Mouse (Mus musculus): ENCODE results near the gene Hddc3. TPM values are rescaled to one million over a fixed set of nuclear protein-coding genes. Genes with fewer than 3 reads are reported as not detected.
"Not testable (repeated sequence)": the region's sequence is repeated elsewhere in the genome, so short reads cannot be mapped to it uniquely, and the experiment has no call there.

The Hddc3 gene
- total RNA-seq, 2 experiments from 2014 or later, result 46.4 to 56.4 TPM

DNA sequence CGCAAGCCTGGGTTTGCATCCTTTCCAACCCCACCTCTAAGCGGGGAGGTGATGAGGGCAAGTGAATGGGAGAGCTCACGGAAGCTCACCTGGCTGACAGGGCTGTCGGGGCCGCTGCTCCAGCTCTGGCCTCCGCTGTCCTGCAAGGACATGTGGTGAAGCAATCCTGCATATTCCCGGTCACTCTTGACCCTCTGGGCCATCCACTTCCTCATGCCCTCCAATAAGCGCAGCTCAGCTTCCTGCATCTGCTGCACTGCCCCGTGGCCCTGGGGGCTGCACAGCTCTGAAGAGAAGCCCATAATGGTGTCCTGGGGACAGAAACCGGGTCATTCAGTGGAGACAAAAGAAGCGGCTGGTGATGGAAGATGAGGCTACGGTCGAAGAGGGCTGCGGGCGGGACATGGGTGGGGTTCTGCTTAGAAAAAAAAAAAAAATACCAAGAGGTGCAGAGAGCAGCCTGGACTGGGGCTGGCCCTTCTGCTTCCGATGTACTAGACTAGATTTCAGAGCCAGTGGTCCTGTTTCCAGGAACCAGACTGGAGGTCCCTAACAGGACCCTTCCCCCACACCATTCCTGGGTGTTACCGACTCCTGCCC is 44.2 kb downstream of the Hddc3 start:
- DNase-seq (ENCODE audit: extremely low spot score in 1 of 2, low spot score in 2 of 2), result no peak
- H3K4me3 ChIP-seq, result peak overlapping the region; percentile 36
- intact Hi-C loops (cut with DNase I), result loop anchor here (5.0 to 10.0 kb wide), 2 partner anchors 335 to 458 kb away; no protein-coding TSS in a partner anchor
- TF ChIP-seq CTCF (IDR thresholded peaks at IDR 0.05), result no peak
- H3K27ac ChIP-seq, result peak overlapping the region; percentile 67; the same call in 1 of the 2 replicates

DNA sequence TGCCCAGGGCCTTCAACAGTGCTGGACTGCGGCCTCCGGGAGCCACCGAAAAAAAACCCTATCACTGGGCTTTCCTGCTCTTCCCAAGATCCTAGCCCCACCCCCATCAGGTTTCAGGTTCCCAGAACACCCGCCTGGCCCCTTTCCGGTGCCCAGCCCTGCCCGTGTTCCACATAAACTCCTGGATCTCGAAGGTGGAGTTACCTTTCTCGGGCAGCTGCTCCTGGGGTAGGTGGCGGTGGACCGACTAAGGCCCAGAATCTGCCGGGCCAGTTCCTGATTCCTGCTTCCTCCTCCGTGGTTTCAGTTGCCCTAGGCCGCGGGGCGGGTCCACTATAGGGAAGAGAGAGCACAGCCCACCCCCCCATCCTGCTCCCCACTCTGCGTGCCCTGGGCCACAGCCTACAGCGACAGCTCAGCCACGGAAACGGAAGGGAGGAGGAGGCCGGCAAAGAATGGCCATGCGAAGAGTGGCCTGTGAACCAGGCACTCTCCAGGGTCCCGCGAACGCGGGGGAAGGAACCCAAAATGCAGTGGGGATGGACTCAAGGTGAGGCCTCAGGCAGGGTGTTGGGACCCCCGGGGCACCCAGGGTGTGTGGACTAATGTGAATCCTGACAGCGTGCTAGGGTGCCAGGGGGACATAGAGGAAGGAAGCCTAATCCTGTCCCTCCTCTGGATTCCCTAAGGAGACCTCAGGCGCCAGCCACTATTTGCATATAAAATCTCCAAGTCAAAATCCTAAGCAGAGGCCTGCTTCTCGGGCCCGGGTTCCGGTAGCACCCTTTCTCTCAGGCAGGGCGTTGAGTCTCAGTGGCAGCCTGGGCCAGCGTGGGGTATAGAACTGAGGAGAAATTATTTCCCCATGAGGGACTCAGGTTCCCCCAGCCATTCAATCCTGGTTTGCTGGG is 45.0 kb downstream of the Hddc3 start, which contains the start of gene Fes:
Gene Fes (minus strand): TSS at position 314 of the 911 bp plus-strand sequence.
- H3K4me3 ChIP-seq, result peak within 1 kb of the TSS; percentile 36

DNA sequence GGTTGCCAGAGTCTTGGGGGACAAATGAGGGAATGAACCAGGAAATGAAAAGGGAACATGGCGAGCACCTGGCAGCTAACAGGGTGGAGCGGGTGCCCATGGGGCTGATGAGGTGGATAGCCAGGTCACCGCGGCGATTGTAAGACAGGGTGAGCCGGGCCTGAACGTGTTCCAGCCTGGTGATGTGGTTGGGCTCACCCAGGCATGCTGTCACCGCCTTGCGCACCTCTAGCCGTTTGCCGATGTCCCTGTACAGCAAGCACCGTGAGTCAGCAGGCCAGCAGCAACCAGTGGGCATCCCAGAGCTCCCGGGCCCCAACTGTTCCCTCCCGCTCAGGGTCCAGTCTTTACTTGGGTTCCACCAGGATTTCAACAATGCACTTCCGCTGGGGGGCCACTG is 49.2 kb downstream of the Hddc3 start:
- no peak for DNase-seq (ENCODE audit: extremely low spot score in 1 of 2, low spot score in 2 of 2)
- intact Hi-C loops (cut with DNase I), result no loop called here
- TF ChIP-seq CTCF (IDR thresholded peaks at IDR 0.05), result no peak
- Histone ChIP-seq H3K27ac (no peak overlapping the region), H3K4me3 (no peak overlapping the region)

More for the DNA sequence above, 45.0 kb downstream of the Hddc3 start, which contains the start of gene Fes:
- intact Hi-C loops (cut with DNase I), result loop anchor here (5.0 to 10.0 kb wide), 2 partner anchors 334 to 457 kb away; no protein-coding TSS in a partner anchor
- peak within 1 kb of the TSS; percentile 67; the same call in 1 of the 2 replicates for H3K27ac ChIP-seq
- no peak for DNase-seq (ENCODE audit: extremely low spot score in 1 of 2, low spot score in 2 of 2)
- no peak for TF ChIP-seq CTCF (IDR thresholded peaks at IDR 0.05)

GRCm38 (mm10) chr7:80394600-80394999 is 51.7 kb downstream of the Hddc3 start:
- Histone ChIP-seq H3K4me3 (no peak overlapping the region), H3K27ac (no peak overlapping the region)
- no peak for TF ChIP-seq CTCF (IDR thresholded peaks at IDR 0.05)
- no peak for DNase-seq (ENCODE audit: extremely low spot score in 1 of 2, low spot score in 2 of 2)
- intact Hi-C loops (cut with DNase I), result no loop called here

DNA sequence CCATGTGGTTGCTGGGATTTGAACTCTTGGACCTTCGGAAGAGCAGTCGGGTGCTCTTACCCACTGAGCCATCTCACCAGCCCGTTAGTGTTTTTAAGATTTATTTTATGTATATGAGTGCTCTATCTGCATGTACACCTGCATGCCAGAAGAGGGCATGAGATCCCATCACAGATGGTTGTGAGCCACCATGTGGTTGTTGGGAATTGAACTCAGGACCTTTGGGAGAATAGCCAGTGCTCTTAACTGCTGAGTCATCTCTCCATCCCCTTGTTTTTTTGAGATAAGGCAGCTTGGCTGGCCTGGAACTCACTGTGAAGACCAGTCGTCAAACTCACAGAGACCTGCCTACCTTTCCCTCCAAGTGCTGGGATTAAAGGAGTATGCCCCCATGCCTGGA is 53.5 kb downstream of the Hddc3 start:
- H3K27ac ChIP-seq; DNase-seq (ENCODE audit: extremely low spot score in 1 of 2, low spot score in 2 of 2); H3K4me3 ChIP-seq: not testable (repeated sequence)
- TF ChIP-seq CTCF (IDR thresholded peaks at IDR 0.05), result peak; percentile 37
- intact Hi-C loops (cut with DNase I), result loop anchor here (5.0 kb wide), 1 partner anchor 141 kb away; the partner anchor contains the start of gene Blm

DNA sequence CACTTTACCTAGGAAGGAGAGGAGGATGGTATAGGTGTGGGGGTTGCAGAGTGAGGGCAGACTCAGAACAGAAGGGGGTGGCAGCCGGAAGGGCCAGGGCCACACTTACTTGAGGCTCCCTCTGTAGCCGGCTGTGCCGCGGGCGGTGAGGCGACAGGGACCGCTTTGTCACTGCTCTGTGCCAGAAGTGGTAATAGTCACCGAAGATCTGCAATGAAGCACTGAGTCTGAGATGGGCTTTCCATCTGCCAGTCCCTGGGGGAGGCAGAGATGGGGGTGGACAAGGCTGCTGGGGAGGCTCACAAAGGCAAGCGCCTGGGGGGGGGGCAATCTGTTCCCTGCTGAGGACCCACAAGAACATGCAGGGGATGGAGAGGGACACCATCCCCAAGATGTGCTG is 55.1 kb downstream of the Hddc3 start:
- no peak overlapping the region for H3K4me3 ChIP-seq
- DNase-seq (ENCODE audit: extremely low spot score in 1 of 2, low spot score in 2 of 2), result peak; percentile 41 to 66
- TF ChIP-seq CTCF (IDR thresholded peaks at IDR 0.05), result no peak
- peak overlapping the region; percentile 74 for H3K27ac ChIP-seq
- intact Hi-C loops (cut with DNase I), result loop anchor here (5.0 kb wide), 1 partner anchor 139 kb away; the partner anchor contains the start of gene Blm

DNA sequence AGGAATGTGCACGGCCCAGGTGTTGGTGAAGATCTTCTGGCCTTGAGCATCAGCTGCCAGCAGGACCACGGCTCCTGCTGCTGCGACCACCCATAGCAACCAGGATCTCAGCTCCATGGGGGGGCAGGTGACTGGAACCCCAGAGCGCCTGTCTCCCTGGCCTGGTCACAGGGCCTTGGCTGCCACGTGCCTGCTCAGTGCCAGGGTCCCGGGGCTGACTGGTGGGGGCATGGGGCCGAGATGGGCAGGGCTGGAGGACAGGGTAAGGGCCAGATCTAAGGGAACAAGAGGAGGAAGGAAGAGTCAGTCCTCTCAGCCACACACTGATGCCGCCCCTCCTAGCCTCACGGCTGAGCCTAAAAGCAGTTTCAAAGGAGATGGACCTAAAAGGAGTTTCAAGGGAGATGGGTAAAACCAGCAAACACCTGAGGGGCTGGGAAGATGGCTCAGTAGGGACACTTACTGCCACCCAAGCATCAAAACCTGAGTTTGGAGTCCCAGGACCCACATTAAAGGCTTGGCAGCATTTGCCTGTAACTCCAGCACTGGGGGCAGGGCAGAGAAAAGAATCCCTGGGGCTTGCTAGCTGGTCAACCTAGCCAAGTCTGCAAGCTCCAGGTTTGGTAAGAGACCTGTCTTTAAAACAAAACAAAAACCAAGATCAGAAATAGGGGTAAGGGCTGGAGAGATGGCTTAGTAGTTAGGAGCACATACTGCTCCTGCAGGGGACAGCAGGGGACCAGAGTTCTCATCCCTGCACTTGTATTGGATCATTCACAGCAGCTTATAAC is 55.9 kb downstream of the Hddc3 start:
- Histone ChIP-seq H3K4me3 (no peak overlapping the region), H3K27ac (peak overlapping the region; percentile 74)
- no peak for DNase-seq (ENCODE audit: extremely low spot score in 1 of 2, low spot score in 2 of 2)
- intact Hi-C loops (cut with DNase I), result loop anchor here (5.0 kb wide), 1 partner anchor 138 kb away; the partner anchor contains the start of gene Blm
- TF ChIP-seq CTCF (IDR thresholded peaks at IDR 0.05), result no peak; the same call in 1 of the 2 replicates

- DNase-seq (ENCODE audit: extremely low spot score in 1 of 2, low spot score in 2 of 2), result no peak
- peak overlapping the region; percentile 40 for H3K27ac ChIP-seq
- TF ChIP-seq CTCF (IDR thresholded peaks at IDR 0.05), result no peak; the same call in 1 of the 2 replicates
- intact Hi-C loops (cut with DNase I), result no loop called here
- H3K4me3 ChIP-seq, result peak overlapping the region; percentile 26; the same call in 1 of the 2 replicates
Measured at GRCm38 (mm10) chr7:80400099-80400498, 57.2 kb downstream of the Hddc3 start.

Other genes with a start within 250 kb of the Hddc3 start
- 10 to 100 TPM; 53.9 to 67.1 TPM for gene Idh2, start 227.7 kb upstream of the Hddc3 start, total RNA-seq (2021)
- 10 to 100 TPM; 19.4 to 20.6 TPM for gene Sema4b, start 156.3 kb upstream of the Hddc3 start, total RNA-seq (2021)
- 10 to 100 TPM; 21.7 to 22.4 TPM for gene Cib1, start 110.3 kb upstream of the Hddc3 start, total RNA-seq (2021)
- gene Gdpgp1, start 110.2 kb upstream of the Hddc3 start, total RNA-seq (2021), result 1 to 10 TPM; 6.1 to 7.5 TPM
- 1 to 10 TPM; 2.0 to 2.8 TPM for gene Ttll13, start 96.7 kb upstream of the Hddc3 start, total RNA-seq (2021)
- 10 to 100 TPM; 40.8 to 45.3 TPM for gene Ngrn, start 81.9 kb upstream of the Hddc3 start, total RNA-seq (2021)
- gene Vps33b, start 73.5 kb upstream of the Hddc3 start, total RNA-seq (2021), result 10 to 100 TPM; 21.5 to 23.2 TPM
- gene Prc1, start 48.7 kb upstream of the Hddc3 start, total RNA-seq (2021), result under 1 TPM; 0.77 to 0.97 TPM
- gene Rccd1, start 18.6 kb upstream of the Hddc3 start, total RNA-seq (2021), result 10 to 100 TPM; 14.9 to 15.2 TPM
- gene Unc45a, start 2.1 kb upstream of the Hddc3 start, total RNA-seq (2021), result 10 to 100 TPM; 37.7 to 43.7 TPM
- 100 to 1,000 TPM; 152 to 157 TPM for gene Man2a2, start 28.3 kb downstream of the Hddc3 start, total RNA-seq (2021)
- gene Fes, start 44.8 kb downstream of the Hddc3 start, total RNA-seq (2021), result 1 to 10 TPM; 5.3 to 6.8 TPM
- gene Furin, start 62.3 kb downstream of the Hddc3 start, total RNA-seq (2021), result 10 to 100 TPM; 38.0 to 40.7 TPM
- gene Blm, start 192.0 kb downstream of the Hddc3 start, total RNA-seq (2021), result 1 to 10 TPM; 2.9 to 6.9 TPM